Mouse (Mus musculus) gastrocnemius, postnatal 25 days (tissue): ENCODE measurements at regions not wholly inside any gene's neighbourhood (a gene's known extent, or its start where the extent isn't known, plus 50 kb on each side); places are given as distances from the start of the nearest gene placed in this dataset.
A peak's percentile ranks its signal among the peaks of the same experiment; 100 is the strongest.
"Not testable (repeated sequence)": the region's sequence is repeated elsewhere in the genome, so short reads cannot be mapped to it uniquely, and the experiment has no call there.

Experiments used
- DNase-seq: peaks from one replicate; pipeline ENCODE4 v3.0.0; 2022

- no peak for DNase-seq
Observed at GRCm38 (mm10) chr8:28400141-28400540, 952.7 kb downstream of the Poteg start.

- DNase-seq, result no peak
Observed at GRCm38 (mm10) chr8:28427544-28428135, 980.2 kb downstream of the Poteg start.

- no peak for DNase-seq
Observed at GRCm38 (mm10) chr8:28473190-28473589, 1025.7 kb downstream of the Poteg start.

GRCm38 (mm10) chr8:28487913-28488312 lies 1040.4 kb downstream of the Poteg start:
- DNase-seq, result no peak

GRCm38 (mm10) chr8:28503488-28504319 lies 1056.2 kb downstream of the Poteg start:
- no peak for DNase-seq

- not testable (repeated sequence) for DNase-seq
Observed at GRCm38 (mm10) chr8:28523506-28523905, 1076.0 kb downstream of the Poteg start.

- DNase-seq, result no peak
Observed at GRCm38 (mm10) chr8:28547236-28547635, 1099.8 kb downstream of the Poteg start.

- peak; percentile 5 for DNase-seq
Observed at GRCm38 (mm10) chr8:28559881-28560280, 1112.4 kb downstream of the Poteg start.

- no peak for DNase-seq
Observed at GRCm38 (mm10) chr8:28579250-28579651, 1131.8 kb downstream of the Poteg start.

- no peak for DNase-seq
Observed at GRCm38 (mm10) chr8:28580821-28581220, 1133.4 kb downstream of the Poteg start.

- no peak for DNase-seq
Observed at GRCm38 (mm10) chr8:28589999-28590398, 1142.5 kb downstream of the Poteg start.

- DNase-seq, result no peak
Observed at GRCm38 (mm10) chr8:28593238-28593637, 1145.8 kb downstream of the Poteg start.

GRCm38 (mm10) chr8:28594191-28594590 lies 1146.7 kb downstream of the Poteg start:
- no peak for DNase-seq

GRCm38 (mm10) chr8:28594606-28595005 lies 1147.1 kb downstream of the Poteg start:
- no peak for DNase-seq

GRCm38 (mm10) chr8:28595880-28596279 lies 1148.4 kb downstream of the Poteg start:
- no peak for DNase-seq
